Mouse (Mus musculus) right cerebral cortex, postnatal 4 days (tissue): ENCODE data around the gene Zswim8.
A peak's percentile ranks its signal among the peaks of the same experiment; 100 is the strongest.
"Not testable (repeated sequence)": the region's sequence is repeated elsewhere in the genome, so short reads cannot be mapped to it uniquely, and the experiment has no call there.

ENCODE experiments used
- DNase-seq: peaks from one replicate; pipeline ENCODE4 v3.0.0-alpha.2; 2022

The Zswim8 gene

DNA sequence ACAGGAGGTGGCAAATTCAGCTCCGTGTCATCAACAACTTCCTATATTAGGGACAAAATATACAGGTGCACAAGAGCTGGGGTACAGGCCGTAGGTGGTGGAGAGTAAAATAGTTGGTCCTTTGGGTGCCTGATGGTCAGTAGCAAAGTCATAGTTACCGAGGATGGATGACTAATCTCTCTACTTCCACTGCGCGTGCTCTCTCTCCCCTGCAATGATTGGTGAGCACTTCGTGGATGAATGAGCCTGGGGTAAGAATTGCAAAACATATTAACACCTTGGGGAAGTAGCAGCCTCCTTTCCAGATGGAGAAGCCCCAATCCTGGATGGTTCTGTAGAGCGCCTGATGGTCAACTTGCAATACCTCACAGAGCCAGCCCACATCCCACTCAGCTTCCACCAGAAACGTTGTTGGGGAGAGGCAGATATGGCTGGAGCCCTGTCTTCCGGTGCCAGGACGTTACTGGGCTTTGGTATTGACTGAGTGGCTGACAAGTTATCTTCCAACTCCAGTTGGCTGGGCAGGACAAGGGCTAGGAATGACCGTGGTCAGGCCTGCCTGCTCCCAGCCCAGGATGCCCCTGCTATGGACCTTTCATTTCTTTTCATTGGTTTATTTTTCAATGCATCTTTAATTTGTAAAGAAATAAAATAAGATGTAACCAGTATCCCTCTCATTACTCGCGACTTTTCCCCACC, 13.0 kb upstream of the Zswim8 start:
- no peak for DNase-seq

DNA sequence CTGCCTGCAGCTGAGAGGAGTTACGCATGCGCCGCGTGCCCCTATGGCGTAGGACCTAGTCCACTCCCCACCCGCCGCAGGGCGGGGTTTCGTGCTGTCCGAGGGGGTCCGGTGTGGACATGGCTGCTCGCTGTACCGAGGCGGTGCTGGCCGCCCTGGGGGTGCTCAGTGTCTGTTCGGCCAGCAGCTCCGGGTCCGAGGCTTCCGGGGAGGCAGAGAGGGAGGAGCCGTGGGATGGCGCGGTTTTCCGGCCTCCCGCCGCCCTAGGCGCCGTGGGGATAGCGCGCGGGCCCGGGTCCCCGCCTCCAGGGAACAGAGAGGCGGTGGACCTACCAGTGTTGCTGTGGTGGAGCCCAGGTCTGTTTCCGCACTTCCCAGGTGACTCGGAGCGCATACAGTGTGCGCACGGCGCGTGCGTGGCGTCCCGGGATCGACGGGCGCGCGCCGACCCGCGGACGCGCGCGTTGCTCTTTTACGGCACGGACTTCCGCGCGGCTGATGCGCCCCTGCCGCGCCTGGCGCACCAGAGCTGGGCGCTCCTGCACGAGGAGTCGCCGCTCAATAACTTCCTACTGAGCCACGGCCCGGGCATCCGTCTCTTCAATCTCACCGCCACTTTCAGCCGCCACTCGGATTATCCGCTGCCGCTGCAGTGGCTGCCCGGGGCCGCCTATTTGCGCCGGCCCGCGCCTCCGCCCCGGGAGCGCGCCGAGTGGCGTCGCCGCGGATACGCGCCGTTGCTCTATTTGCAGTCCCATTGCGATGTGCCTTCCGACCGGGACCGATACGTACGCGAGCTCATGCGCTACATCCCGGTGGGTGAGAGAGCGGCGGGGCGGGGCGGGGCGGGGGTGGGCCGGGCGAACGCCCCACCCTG, 12.2 kb upstream of the Zswim8 start, which contains the start of gene Fut11:
Fut11 (plus strand) TSS at position 85 of the 877 bp plus-strand sequence.
- peak; percentile 89 for DNase-seq

DNA sequence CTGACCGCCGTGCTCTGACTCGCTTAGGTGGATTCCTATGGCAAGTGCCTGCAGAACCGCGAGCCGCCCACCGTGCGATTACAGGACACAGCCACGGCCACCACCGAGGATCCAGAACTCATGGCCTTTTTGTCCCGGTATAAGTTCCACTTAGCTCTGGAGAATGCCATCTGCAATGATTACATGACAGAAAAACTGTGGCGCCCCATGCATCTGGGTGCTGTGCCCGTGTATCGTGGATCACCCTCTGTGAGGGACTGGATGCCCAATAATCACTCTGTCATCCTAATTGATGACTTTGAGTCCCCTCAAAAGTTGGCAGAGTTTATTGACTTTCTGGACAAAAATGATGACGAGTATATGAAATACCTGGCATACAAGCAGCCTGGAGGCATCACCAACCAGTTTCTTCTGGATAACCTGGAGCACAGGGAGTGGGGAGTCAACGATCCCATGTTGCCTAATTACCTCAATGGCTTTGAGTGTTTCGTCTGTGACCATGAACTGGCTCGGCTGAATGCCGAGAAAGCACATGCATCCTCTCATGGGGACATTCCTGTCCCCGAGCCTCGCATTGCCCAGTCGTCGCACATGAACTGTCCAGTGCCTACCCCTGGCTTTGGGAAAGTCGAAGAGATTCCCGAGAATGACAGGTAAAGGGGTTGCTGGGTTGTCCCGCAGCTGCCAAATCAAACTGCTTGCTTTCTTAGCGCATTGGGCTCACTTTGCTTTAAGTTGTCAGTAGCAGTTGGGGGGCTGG, 11.4 kb upstream of the Zswim8 start:
- no peak for DNase-seq

DNA sequence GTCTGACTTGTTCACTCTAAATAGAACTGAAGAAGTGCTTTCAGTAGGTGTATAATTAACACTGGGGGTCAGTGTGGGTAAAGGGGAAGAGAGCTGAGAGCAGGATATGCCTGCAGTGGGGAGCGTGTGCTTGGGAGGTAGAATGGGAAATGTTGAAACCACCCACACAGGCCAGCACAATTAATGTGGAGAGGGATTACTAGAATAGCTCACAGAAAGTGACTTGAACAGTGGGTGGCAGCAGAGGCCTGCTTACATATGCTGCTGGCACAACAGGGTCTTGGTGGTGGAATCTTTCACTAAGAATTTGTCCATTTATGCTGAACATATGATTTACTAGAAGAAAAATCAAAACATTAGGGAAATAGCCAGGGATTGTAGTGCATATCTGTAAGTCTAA, 10.4 kb upstream of the Zswim8 start:
- no peak for DNase-seq

DNA sequence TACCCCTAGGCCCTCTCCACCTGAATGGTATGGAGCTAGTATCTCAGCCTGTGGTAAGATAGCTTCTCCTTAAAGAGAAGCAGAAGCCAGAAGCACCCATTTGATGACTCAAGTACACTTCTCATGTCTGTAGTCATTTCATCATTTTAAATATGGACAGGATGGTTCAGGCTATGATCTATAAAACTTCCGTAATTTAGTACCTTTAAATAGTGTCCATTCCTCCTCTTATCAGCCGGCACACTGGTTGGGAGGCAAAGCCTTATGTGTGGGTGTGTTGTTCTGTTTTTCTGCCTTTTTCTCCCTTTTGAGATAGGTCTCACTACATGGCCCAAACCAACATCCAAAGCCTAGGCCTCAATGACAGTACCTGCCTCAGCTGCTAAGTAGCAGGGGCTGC, 8.8 kb upstream of the Zswim8 start:
- DNase-seq = no peak

DNA sequence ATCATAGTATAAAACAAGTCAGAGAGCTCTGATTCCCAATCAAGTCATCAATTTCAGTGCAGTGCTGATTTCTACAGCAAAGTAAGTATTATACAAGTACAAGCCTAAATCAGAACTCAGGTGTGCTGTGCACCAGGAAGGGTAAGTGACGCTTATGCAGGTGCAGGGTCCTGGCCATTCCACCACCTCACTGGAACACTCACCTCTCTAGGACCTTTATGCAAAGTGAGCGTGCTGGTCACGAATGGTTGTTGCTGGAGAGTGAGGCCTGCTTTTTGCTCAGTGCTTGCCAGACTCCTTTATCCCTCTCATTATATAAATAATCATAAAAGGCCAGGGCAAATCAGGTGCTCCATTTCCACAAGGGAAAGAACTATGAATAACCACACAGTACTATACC, 7.0 kb upstream of the Zswim8 start:
- no peak for DNase-seq

DNA sequence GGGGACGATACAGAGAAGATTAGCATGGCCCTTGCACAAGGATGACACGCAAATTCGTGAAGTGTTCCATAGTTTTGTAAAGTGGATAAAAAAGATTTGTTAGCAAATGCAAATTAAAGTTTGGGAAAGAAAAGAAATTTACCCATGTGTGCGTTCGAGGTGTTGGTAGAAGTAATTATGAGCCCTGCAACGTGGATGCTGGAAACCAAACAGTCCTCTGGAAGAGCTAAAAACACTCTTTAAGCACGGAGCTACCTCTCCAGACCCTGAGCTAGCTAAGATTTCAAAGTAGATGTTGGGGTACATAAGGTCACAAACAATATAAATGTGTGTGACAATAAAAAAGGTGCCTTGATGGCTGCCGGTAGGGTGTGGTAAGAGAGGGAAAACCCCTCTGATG, 5.8 kb upstream of the Zswim8 start:
- DNase-seq = no peak

DNA sequence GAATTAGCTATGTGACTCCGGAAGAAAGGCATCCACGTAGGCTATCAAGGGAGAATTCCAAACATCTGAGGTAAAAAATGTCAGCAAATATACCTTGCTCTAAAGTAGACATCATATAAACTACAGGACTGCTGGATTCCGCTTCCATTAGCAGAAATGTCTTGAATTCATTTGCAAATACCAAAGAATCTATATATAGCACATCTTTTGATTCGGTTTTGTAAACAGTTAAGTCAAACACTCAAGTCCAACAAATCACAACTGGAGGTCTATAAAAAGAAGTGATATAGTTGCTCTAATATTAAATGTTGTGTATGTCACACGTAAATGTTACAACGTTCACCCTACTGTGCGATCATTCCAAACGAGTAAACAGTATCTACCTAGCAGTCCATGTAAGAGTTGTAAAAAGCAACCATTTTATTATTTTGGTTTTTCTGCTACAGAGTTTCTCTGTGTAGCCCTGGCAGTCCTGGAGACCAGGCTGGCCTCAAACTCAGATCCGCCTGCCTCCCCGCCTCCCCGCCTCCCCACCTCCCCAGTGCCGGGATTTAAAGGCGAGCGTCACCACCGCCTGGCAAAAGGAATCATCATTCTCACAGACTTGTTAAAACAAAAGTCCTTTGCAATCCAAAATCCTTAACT, 5.1 kb upstream of the Zswim8 start:
- DNase-seq = no peak

DNA sequence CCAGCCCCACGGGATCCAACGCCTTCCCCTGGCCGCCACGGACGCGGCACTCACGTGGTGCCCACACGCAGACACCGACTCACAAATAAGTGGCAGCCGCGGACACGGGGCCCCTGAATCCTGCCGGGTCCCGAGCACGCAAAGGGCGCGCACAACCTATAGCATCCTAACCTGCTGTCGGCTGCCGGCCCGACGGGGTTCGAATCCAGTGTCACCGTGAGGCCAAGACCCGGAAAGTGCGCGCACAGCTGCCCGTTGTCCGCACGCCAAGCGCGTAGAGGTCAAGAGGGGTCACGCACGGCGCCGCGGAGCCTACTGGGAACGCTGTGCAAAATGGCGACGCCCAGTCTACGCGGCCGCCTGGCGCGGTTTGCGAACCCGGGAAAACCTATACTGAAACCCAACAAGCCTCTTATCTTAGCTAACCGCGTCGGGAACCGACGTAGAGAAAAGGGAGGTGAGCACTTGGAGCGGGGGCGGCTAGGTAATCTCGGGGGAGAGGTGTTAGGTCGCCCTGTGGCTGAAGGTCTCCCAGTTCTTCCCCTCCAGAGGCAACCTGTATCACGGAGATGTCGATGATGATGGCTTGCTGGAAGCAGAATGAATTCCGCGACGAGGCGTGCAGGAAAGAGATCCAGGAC, 4.5 kb upstream of the Zswim8 start, which contains the start of gene Chchd1:
Chchd1 (plus strand) TSS at position 266 of the 641 bp plus-strand sequence.
- peak; percentile 93 for DNase-seq

DNA sequence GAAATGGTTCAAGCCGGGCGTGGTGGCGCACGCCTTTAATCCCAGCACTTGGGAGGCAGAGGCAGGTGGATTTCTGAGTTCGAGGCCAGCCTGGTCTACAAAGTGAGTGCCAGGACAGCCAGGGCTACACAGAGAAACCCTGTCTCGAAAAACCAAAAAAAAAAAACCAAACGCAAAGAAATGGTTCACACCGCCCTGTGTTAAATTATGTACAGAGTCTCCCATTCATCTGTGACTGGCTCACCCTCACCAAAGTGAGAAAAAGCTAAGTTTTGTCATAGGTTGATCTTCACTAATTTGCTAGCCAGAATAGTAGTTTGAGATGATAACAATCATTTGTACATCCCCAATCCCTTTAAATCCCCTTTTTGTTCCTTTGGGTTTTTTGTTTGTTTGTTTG, 3.9 kb upstream of the Zswim8 start:
- DNase-seq = not testable (repeated sequence)

DNA sequence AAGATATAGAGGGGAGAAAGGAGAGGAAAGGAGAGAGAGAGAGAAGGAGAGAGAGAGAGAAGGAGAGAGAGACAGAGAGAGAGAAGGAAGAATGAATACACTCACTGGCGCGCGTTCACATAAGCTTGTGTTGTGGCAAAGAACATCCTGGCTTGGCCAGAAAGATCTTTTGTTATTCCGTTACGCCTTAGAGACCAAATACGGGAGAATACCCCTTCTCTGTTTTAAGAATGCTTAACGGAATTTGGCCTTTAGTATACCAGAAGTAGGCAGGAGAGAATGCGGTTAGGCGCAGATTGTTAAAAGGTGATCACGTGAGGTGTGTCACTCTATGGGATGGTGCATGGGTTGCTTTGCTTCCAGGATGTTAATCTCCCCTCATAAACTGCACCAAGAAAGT, 887 bp downstream of the Zswim8 start:
- no peak for DNase-seq

DNA sequence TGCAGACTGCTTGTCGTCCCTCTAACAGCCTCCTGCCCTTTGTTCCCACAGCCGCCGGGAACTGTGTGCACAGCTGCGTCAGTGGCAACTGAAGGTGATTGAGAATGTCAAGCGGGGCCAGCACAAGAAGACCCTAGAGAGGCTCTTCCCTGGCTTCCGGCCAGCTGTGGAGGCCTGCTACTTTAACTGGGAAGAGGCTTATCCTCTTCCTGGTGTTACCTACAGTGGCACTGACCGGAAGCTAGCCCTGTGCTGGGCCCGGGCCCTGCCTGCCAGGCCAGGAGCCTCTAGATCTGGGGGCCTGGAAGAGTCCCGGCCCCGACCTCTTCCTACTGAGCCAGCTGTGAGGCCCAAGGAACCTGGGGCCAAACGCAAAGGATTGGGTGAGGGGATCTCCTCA, 6.5 kb downstream of the Zswim8 start:
- DNase-seq = no peak

DNA sequence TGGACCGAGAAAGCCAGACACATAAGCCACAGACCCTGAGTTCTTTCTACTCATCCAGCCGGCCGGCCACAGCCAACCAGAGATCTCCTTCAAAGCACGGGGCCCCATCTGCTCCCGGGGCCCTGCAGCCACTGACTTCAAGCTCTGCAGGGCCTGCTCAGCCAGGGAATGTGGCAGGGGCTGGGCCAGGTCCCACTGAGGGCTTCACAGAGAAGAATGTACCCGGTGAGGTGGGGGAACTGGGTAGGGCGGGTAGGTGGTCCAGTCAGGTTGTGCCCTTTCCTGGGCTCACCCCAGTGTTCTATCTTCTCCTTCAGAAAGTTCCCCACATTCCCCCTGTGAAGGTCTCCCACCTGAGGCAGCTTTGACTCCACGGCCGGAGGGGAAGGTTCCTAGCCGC, 11.1 kb downstream of the Zswim8 start:
- no peak for DNase-seq

DNA sequence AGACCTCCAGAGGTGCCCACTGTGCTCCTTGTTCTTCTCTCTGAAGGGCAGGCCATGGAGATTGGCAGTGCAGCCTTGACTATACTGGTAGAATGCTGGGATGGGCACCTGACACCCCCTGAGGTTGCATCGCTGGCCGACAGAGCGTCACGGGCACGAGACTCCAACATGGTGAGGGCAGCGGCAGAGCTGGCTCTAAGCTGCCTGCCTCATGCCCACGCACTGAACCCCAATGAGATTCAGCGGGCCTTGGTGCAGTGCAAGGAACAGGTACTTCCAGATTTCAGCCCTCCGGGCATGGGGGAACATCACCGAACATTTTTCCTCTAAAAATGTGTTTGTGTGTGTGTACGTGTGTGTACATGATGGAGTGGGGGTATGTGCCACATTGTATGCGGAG, 12.4 kb downstream of the Zswim8 start:
- DNase-seq = no peak

DNA sequence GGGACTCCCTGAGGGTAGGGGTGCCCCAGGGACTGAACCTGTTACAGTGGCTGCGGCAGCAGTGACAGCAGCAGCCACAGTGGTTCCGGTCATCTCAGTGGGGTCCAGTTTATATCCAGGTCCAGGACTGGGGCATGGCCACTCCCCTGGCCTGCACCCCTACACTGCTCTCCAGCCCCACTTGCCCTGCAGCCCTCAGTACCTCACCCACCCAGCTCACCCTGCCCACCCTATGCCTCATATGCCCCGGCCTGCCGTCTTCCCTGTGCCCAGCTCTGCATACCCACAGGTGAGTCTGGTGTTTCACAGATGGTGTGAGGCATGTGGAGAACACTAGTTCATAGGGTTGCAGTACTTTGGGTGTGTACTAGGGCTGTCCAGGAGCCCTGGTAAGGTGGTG, 14.0 kb downstream of the Zswim8 start:
- no peak for DNase-seq

DNA sequence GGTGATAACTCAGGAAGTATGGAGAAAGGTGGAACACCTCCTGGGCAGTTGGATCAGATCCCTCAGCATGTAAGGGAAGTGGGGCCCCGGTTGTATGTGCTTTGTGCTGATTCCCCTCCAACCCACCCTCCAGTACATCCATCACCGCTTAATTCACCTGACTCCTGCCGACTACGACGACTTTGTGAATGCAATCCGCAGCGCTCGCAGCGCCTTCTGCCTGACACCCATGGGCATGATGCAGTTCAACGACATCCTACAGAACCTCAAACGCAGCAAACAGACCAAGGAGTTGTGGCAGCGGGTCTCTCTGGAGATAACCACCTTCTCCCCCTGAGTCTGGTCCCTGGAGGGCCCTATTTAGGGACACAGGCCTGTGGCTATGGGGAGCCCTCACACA, 15.7 kb downstream of the Zswim8 start:
- DNase-seq = no peak

DNA sequence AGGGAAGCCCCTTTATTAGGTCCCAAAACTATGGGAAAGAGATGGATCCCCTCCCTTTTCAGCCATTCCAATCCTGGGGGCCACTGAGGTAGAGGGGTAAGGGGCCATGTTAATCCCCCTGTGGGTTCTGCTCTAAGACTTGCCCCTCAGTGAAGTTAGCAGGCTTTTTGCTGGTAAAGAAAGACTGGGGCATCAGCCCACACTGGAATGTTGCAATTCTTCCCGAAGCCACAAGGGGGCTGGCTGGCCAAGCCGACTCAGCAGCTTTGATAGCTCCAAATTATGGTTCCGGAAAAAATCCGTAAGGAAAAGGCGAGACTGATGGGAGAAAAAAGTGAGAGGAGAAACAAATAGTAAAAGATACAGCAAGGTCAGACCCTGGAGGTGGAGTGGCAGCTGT, 16.7 kb downstream of the Zswim8 start:
- DNase-seq = peak; percentile 76

DNA sequence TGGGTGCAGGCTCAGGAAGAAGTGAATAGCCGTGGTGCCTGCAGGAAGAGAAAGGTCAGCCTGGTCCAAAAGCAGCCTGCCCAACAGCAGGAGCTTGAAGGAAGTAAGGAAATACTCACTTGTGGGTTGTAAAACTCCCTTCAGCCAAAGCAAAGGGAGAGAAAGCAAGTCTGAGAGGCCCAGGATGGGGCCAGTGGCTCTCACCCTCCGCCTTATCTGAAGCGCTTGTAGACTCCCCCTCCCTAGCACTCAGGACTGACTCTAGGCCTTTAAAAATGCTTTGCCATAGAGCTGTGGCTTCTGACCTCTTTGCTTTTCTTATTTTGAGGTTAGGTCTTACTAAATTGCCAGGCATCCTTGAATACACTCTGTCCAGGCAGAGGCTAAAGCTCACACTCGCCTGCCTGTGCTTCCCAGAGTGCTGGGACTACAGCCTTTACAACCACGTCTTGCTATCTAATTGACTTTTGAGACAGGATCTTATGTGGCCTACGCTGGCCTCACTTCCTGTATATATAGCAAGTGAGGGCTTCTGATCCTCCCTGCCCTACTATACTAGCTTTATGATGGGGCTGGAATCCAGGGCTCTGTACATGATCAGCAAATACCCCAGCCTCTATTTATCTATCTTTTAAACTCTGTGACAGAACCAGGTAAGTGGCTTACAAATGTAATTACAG, 18.4 kb downstream of the Zswim8 start:
- no peak for DNase-seq

DNA sequence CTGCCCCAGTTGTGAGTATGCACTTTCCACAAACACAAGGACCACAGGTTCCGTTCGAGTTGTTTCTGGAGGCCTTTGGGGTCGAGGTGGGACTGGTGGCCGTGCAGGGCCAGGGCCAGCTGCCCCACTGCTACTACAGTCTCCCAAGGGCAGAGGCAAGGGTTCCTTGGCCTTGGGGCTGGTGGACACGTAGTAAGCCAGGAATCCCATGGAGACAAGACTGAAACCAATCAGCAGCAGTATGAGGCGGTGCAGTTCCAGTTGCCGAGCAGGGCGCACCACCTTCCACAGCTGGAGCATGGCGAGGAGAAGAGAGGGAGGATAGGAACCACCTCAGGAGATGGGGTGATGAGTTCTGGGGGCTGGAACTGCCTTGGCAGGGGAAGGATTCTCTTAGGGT, 22.5 kb downstream of the Zswim8 start:
- no peak for DNase-seq

DNA sequence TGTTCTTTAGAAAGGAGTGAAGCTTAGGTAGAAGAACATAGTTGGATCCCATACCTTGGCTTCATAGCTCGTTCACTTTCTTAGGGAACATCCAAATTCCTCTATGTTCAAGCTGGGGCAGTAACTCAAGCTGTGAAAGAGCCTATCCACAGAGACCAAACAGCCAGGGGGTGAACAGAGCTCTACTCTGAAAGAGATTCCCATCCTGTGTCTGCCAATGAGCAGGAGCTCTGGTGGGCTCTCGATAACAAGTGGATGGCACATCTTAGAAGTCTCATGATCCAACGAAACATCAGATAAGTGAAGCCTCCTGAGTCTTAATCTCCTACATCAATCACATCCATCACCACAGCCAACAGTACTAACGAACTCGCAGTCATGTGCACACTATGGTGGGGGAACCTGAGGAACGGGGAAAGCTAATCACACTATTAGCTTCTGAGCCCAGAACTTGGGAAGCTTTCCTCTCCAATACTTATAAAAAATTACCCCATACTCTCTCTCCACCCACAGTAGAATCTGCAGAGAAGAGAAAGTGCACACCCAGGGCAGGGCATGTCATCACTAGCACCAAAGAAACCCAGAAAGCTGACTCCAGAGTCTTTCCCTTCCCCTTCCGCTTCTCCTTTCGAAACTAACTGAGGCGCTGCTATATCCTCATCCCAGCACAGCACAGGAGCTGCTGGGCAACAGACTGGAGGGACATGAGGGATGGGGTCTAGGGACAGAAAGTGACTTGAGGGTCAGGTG, 23.7 kb downstream of the Zswim8 start:
- DNase-seq = no peak
